Mouse (Mus musculus): ENCODE data around the gene Olfr1014.

Olfr1014 gene

GRCm38 (mm10) chr2:85772413-85772812 lies at the start of gene Olfr1014:
Gene Olfr1014 (plus strand): TSS chr2:85772713.
- no peak for DNase-seq

DNA sequence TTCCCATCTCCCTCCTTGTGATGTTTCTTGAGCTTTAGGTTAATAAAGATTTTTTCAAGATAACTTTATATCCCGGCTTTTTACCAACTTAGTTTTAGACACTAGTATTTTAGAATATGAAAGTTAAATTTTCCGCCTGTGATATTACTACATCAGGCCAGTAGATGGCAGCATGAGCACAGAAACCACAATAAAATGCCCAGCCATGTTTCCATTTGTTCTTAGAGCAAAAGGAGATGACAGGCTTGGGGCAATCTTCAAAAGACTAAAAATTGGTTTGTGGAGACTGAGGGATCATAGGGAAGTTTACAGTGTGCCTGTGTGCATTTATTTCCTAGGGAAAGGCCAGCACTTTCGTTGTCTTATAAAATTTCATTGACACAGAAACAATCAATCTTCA lies 46.7 kb upstream of the Olfr1014 start:
- DNase-seq, result no peak

DNA sequence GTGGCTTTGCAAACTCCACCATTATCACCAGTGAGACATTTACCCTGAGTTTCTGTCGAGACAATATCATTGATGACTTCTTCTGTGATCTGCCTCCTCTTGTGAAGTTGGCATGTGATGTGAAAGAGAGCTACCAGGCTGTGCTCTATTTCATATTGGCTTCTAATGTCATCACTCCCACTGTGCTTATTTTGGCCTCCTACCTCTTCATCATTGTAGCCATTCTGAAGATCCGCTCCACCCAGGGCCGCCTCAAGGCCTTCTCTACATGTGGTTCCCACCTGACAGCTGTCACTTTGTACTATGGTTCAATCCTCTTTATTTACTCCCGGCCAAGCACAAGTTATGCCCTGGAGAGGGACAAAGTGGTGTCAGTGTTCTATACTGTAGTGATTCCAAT lies 18.7 kb upstream of the Olfr1014 start:
- no peak for DNase-seq

- no peak for DNase-seq
These were observed 9.8 kb upstream of the Olfr1014 start, which contains the start of gene Olfr1012 for GRCm38 (mm10) chr2:85762666-85763065. Gene Olfr1012 (minus strand): TSS chr2:85762766.

GRCm38 (mm10) chr2:85766798-85767197 lies 5.7 kb upstream of the Olfr1014 start, which contains the start of gene Olfr1013:
Gene Olfr1013 (plus strand): TSS chr2:85767098.
- no peak for DNase-seq

GRCm38 (mm10) chr2:85781717-85782116 lies 9.2 kb downstream of the Olfr1014 start, which contains the start of gene Olfr1015:
Gene Olfr1015 (plus strand): TSS chr2:85782017.
- DNase-seq, result no peak

DNA sequence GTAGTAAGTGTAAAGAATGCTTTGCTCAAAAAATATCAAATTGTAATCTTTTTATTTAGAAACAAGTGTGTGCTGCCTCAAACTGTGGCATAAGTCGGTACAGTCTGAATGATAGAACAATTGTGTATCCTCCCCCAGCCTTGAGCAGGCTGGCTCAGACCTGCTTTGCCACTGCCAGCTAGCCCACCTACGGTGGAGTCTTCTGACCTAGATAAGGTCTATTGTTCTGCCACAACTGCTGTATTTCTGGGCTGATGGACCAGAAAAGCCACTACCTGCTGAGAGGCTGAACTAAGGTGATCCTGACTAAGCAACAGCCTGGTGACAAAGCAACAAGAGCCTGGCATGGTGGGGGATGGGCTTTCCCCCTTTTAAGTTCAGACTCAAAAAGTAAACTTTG lies 19.8 kb downstream of the Olfr1014 start:
- DNase-seq, result no peak

DNA sequence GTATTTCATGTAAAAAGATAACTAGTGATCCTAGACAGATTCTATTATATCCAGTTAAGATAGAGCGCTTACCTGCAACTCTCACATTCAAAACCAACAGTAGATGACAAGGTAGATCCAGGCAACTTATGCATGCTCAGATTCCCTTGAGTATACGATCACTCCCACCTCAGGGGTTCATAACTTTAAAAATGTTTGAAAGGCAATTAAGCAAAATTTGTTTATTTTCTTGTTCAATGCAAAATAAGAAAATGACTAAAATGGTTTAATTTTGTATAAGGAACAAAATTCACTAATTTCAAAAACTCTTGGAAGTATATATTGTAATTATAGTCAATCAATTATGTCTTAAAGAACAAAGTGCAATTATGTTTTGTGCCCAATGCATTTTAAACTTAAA lies 29.9 kb downstream of the Olfr1014 start, which contains the start of gene Olfr1016:
Gene Olfr1016 (minus strand): TSS at position 101 of the 400 bp plus-strand sequence.
- no peak for DNase-seq

GRCm38 (mm10) chr2:85804501-85804900 lies 32.0 kb downstream of the Olfr1014 start:
- DNase-seq, result no peak

GRCm38 (mm10) chr2:85818179-85818578 lies 45.7 kb downstream of the Olfr1014 start, which contains the start of gene Olfr1018:
Gene Olfr1018 (plus strand): TSS chr2:85818479.
- DNase-seq, result no peak
